Mouse (Mus musculus) MEL (cell line): ENCODE measurements around the gene Bcl10.

Experiments used
- BHLHE40 ChIP-seq: IDR thresholded peaks from 2 replicates; pipeline ENCODE4 v1.6.1; 2012; ENCODE audit warnings: low read depth, mild to moderate bottlenecking, inconsistent platforms, low read length, improper control_type of control experiment, borderline replicate concordance
- CTCF ChIP-seq, 3 experiments: IDR thresholded peaks in 2 of 3; conservative IDR thresholded peaks in 1 of 3; 2 replicates each; pipeline ENCODE4 v1.5.1; 2011 to 2012; ENCODE audit warnings: low read length in 3 of 3, low read depth in 2 of 3, mild to moderate bottlenecking in 2 of 3, improper control_type of control experiment in 1 of 3, inconsistent platforms in 1 of 3, mixed read lengths in 1 of 3, moderate library complexity in 1 of 3; ENCODE audit not compliant: control insufficient read depth in 1 of 3, insufficient read depth in 1 of 3, poor library complexity in 1 of 3, severe bottlenecking in 1 of 3
- MAX ChIP-seq: IDR thresholded peaks from 2 replicates; pipeline ENCODE4 v1.6.1; 2011; ENCODE audit warnings: low read length, improper control_type of control experiment
- POLR2A ChIP-seq, 2 experiments: IDR thresholded peaks; 2 replicates each; pipeline ENCODE4 v1.6.1; 2011 to 2012; ENCODE audit warnings: low read length in 2 of 2, mild to moderate bottlenecking in 2 of 2, control low read depth in 1 of 2, improper control_type of control experiment in 1 of 2, low read depth in 1 of 2, moderate library complexity in 1 of 2; ENCODE audit not compliant: control insufficient read depth in 1 of 2, insufficient read depth in 1 of 2, poor library complexity in 1 of 2
- RAD21 ChIP-seq: IDR thresholded peaks from 2 replicates; pipeline ENCODE4 v1.6.1; 2011; ENCODE audit warnings: mild to moderate bottlenecking, low read depth, low read length, improper control_type of control experiment
- TCF12 ChIP-seq: IDR thresholded peaks from 2 replicates; pipeline ENCODE4 v1.6.1; 2014; ENCODE audit warnings: low read depth, mild to moderate bottlenecking, inconsistent platforms, low read length, improper control_type of control experiment, moderate library complexity

DNA sequence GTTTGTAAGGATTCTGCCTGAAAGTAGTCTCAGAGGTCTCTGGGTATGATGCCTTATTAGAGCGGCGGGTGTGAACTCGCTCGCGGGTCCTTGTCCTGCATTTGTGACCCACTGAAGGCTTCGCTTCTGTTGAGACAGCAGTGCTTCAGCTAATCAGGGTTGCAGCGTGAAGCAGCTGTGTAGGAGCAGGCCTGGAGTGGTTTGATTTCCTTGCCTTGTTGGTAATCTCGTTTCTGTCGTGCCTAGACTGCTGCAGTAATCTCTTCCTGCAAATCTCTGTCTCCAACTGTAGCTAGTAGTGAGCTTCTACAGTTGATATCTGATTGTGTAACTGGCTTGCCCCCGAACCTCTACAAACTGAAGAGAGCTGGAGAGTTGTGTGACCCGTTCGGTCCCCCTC is 16.8 kb downstream of the Bcl10 start:
- peak; percentile 73 for TF ChIP-seq MAX
- peak; percentile 84 for TF ChIP-seq BHLHE40
- no peak for TF ChIP-seq CTCF (IDR thresholded peaks at IDR 0.05 in 2 of 3, conservative IDR thresholded peaks at IDR 0.05 in 1 of 3; ENCODE audit: control insufficient read depth in 1 of 3, insufficient read depth in 1 of 3, low read depth in 2 of 3, low read length in 3 of 3, poor library complexity in 1 of 3, severe bottlenecking in 1 of 3)
- TF ChIP-seq POLR2A (IDR thresholded peaks at IDR 0.05; ENCODE audit: control insufficient read depth in 1 of 2, insufficient read depth in 1 of 2, low read depth in 1 of 2, low read length in 2 of 2, poor library complexity in 1 of 2): no peak
- peak; percentile 98 for TF ChIP-seq TCF12
- TF ChIP-seq RAD21: no peak
